Mouse (Mus musculus) spleen, postnatal 10 days (tissue): ENCODE results near the gene Ghsr.

Source experiments
- DNase-seq, 2 experiments: peaks; one replicate each; pipeline ENCODE4 v3.0.0; 2021 to 2022; ENCODE audit warnings: low spot score in 2 of 2

Ghsr gene

DNA sequence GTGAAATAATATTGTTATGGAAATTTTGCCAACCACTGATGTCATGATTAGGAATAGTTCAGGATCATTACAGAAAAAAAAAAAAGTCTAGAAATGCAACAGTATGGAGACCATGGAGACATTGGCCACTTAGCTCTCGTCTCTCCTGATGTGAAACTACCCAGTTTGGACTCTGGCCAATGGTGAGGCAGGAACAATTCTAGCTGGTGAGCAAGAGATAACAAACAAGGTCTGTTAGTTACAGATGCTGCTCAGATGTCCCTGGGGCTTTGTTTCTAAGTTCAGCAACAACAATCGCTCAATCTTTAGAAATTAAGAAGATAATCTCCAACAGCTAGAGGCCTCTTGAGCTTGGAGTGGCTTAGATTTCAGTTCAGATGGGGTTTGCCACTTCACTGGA, 37.4 kb downstream of the Ghsr start:
- DNase-seq, result no peak

DNA sequence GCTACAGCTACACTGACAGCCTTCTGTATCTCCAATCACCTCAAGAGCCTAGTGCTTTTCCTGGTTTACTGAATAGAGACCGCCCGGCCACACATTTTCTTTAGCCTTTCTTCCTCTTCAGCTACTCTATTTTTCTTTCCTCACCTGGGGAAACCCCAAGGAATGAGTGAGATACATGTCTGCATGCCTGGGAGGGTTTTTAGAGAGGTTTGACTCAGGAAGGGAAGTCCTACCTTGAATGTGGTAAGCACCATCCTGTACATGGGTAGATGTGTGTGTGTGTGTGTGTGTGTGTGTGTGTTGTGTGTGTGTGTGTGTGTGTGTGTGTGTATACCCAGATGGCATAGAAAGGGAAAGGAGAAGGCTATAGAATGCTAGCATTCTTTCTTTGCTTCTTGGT, 40.1 kb downstream of the Ghsr start:
- no peak for DNase-seq

DNA sequence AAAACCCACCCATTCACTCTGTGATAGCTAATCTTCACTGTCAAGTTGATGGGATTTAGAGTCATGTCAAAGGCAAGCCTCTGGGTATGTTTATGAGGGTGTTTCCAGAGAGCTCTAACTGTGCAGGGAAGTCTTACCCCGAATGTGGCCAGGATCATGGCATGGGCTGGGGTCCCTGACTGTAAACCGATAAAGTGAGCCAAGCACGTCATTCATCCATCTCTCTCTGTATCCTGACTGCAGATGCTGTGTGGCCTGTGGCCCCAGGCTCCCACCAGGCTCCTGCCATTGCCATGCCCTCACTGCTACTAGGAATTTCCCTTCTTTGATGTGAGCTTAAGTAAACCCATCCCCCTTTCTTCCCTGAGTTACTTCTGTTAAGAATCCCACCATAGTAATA, 42.4 kb downstream of the Ghsr start:
- DNase-seq, result no peak

DNA sequence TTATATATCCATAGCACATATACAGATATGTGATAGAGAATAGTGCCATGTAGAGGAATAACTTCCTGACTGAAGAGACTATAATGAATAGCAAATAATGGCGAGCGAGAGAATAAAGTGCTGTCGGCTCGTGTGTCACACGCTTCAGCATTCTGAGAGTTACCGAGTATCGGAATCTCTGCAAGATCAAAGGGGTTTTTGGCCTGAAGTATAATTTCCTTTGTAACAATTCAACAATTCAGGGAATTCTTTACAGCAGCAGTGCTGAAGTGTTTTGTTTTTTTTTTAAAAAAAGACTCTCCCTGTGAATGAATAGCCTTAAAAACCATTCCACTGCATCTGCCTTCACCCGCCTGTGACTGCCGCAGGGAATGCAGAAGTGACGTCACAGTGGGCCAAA, 45.6 kb downstream of the Ghsr start:
- no peak for DNase-seq

DNA sequence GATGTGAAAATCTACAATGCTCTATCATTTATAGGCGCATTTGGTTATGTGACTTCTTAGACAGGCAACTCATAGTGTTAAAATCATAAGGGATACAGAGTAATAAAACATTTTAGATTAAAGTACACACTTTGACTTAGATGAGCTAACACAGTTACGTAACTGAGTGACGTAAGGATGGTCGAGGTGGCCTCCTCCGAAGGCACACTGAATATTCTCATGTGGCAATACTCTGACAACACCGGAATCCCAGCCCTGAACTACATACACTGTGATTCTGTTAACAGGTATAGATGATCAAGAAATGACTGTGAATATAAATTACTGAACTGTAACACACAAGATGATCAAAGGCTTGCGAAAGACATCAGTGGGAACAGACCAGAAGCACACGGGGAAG, 47.5 kb downstream of the Ghsr start:
- DNase-seq, result no peak

DNA sequence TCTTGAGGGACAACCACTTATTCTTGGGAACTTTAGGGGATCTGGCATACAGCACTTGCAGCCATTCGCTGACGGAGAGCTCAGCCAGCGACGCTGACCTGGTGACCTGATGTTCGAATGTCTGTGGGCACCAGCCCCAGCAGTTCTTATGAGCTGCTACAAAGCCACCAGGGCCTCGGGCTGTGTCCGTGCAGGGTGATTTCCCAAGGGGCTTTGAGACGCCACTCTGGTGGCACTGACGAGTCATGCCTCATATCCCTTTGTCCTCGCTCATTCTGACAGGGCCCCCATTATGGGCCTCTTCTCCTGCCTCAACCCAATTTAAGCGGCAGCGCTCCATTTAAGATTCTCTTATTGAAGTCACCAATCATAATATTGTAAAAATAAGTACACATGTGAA, 50.8 kb downstream of the Ghsr start:
- no peak for DNase-seq

DNA sequence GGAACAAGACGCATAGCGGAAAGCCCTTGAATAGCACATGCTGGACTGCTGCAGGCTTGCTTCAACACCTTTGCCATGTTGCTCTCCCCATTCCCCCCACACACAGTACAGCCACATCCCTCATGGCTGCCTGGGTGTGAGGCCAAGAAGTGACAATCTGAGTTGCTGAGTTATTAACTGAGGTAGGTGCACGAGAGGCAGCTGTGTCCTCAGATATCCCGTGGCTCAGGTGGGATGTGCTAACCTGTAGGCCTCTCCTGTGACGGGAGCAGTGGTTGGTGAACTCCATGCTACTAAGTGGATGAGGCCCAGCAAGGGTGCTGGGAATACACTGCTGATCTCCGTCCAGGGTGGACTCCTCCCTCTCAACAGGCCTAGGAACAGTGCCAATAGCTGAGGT, 51.4 kb downstream of the Ghsr start:
- DNase-seq, result no peak

DNA sequence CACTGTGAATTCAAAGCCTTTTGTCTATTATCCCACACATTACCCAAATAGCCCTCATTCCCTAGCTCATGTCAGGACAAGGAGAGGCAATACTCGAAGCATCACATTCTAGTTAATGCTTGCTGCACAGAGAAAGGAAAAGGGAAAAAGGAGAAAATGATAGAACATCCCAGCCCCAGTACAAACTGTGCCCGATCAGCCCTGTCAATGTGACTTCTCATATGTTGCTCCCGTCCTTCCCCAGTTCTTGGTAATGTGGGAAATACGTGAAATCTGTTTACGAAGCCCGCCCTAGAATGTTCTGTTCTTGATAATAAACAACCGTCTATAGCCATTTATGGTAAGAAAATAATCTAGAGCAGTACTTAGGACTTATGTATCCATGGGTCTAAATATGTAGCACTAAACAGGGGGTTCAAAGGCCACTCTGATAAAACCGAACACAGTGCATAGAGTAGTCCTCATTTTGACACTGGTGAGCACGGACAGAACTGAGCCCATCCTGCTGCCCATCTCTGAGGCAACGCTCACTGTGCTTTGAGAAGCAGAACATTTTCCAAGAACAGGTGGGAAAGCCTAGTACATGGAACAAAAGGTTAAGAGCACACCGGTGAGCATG, 53.0 kb downstream of the Ghsr start:
- DNase-seq, result no peak

DNA sequence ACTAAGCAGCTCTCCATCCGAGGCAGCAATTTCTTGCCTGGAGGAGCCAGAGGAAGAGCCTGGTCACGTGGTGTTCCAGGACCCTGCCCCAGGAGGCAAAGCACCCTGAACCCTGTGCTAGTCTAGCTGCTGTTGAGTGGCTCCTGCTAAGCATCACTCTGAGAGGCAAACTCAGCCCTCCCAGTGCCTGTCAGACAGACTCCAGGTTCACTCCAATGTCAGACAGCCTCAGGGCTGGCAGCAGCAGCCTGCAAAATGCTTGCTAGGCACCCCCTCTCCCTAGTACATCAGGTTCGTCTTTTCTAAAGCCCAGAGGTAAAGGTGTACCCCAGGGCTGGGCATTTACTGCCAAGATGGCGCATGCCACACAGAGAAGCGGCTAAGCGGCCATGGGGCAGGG, 56.3 kb downstream of the Ghsr start:
- no peak for DNase-seq
